Mouse (Mus musculus) embryonic facial prominence, embryonic 15.5 days (tissue): ENCODE measurements around the gene Usp43. TPM values are rescaled to one million over a fixed set of nuclear protein-coding genes. Genes with fewer than 3 reads are reported as not detected.

ENCODE experiments used
- ATAC-seq: fragments of 200-750 bp; cut with Nextera tagmentation; 2 replicates; pipeline ENCODE4 v1.8.0; 2017; ENCODE audit warnings: low read depth, moderate TSS enrichment; ENCODE audit not compliant: insufficient number of reproducible peaks, low FRiP score, low TSS enrichment
- H3K27ac ChIP-seq: fragments of 300-500 bp; sonication (generic); replicated peaks from 2 replicates; pipeline ENCODE4 v1.5.1; 2015; ENCODE audit warnings: mild to moderate bottlenecking, inconsistent platforms
- H3K27me3 ChIP-seq: fragments of 300-500 bp; sonication (generic); 2 replicates; pipeline ENCODE4 v1.6.1; 2015; ENCODE audit warnings: inconsistent platforms
- H3K36me3 ChIP-seq: fragments of 300-500 bp; sonication (generic); 2 replicates; pipeline ENCODE4 v1.6.1; 2015; ENCODE audit warnings: mild to moderate bottlenecking, inconsistent platforms
- H3K4me1 ChIP-seq: fragments of 300-500 bp; sonication (generic); 2 replicates; pipeline ENCODE4 v1.6.1; 2015; ENCODE audit warnings: inconsistent platforms
- H3K4me2 ChIP-seq: fragments of 300-500 bp; sonication (generic); replicated peaks from 2 replicates; pipeline ENCODE4 v1.6.1; 2015; ENCODE audit warnings: mild to moderate bottlenecking, inconsistent platforms
- H3K4me3 ChIP-seq: fragments of 300-500 bp; sonication (generic); replicated peaks from 2 replicates; pipeline ENCODE4 v1.5.1; 2015; ENCODE audit warnings: mild to moderate bottlenecking, inconsistent platforms
- H3K9ac ChIP-seq: fragments of 300-500 bp; sonication (generic); 2 replicates; pipeline ENCODE4 v1.6.1; 2015; ENCODE audit warnings: inconsistent platforms
- H3K9me3 ChIP-seq: fragments of 300-500 bp; sonication (generic); replicated peaks from 2 replicates; pipeline ENCODE4 v1.6.1; 2016; ENCODE audit warnings: inconsistent platforms
- WGBS: fragments of 180-500 bp; shearing (Covaris S2); methylation state at CpG from one replicate; pipeline ENCODE4 v1.1.7; 2015; 5-methylcytosine and 5-hydroxymethylcytosine counted together
- polyA plus RNA-seq: library from polyadenylated mRNA; unstranded; fragments of >200 nt; fragmentation: Nextera tagmentation; extraction: Ambion mirVana; gene quantifications from 2 replicates; pipeline ENCODE4 v1.2.1, GENCODE M21; 2015

Usp43 gene
- polyA plus RNA-seq, 1 experiment from 2014 or later = 3.6 TPM

DNA sequence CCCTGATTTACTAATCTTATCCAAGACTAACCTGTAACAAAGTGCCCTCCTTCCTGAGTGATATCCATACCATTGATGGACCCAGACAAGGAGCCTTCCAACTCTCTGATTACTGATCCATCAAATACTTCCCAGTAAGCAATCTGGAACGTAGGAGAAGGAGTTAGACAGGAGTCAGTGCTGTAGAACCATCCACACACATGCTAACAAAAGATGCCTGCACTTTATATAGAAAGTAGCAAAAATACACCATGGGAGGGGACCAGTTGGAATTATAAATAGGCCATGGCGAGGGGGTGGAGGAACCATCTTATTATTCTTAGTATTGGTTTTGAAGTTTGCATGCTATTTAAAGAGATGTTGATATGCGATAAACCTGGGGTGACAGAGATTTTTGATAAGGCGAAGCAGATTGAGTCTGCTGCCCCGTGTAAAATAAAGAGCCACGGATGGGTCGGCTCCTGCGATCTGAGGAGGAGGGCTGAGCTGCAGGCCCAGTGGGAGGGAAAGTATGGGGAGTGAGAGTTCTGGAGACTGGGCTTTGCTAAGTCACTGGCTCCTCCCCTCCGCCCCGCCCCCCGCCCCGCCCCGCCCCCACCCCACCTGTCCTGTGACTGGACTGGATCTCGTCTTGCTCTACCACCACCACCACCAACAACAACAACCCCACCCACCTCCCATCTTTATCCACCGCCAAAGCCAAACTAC is 4.5 kb upstream of the Usp43 start:
- no peak for ATAC-seq
- H3K27me3 ChIP-seq = peaks cover 6% of the 10 kb centered on the region
- H3K9me3 ChIP-seq = no peaks in the 10 kb centered on the region
- H3K4me1 ChIP-seq = peaks cover 14% of the 10 kb centered on the region
- WGBS = 14% methylated on average over 15 of the region's 15 CpGs
- H3K27ac ChIP-seq = no peak overlapping the region
- H3K4me2 ChIP-seq = no peak overlapping the region
- H3K36me3 ChIP-seq = no peaks in the 10 kb centered on the region
- no peak overlapping the region for H3K9ac ChIP-seq
- H3K4me3 ChIP-seq = no peak overlapping the region

DNA sequence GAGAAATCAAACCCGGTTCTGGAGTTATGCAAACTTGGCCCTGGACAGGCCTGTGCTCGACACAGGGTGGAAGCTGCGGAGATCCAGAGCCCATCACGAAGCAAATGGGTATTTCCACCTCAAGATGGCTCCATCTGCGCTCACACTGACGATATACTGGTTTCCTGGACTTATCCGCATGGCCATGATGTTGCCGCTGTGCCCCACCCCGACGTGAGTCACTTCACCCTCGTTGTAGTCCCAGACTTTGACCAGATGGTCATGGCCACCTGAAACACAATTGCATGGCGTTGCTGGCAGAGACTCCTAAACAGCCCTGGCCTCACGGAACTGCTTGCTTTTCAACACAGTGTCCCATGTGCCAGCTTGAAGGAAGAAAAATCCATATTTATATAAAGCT is 3.0 kb upstream of the Usp43 start:
- no peak overlapping the region for H3K9ac ChIP-seq
- 85% methylated on average over 13 of the region's 13 CpGs for WGBS
- ATAC-seq = no peak
- peaks cover 20% of the 10 kb centered on the region for H3K27me3 ChIP-seq
- H3K27ac ChIP-seq = no peak overlapping the region
- no peak overlapping the region for H3K4me2 ChIP-seq
- H3K9me3 ChIP-seq = no peaks in the 10 kb centered on the region
- H3K36me3 ChIP-seq = no peaks in the 10 kb centered on the region
- peaks cover 19% of the 10 kb centered on the region for H3K4me1 ChIP-seq
- no peak overlapping the region for H3K4me3 ChIP-seq

DNA sequence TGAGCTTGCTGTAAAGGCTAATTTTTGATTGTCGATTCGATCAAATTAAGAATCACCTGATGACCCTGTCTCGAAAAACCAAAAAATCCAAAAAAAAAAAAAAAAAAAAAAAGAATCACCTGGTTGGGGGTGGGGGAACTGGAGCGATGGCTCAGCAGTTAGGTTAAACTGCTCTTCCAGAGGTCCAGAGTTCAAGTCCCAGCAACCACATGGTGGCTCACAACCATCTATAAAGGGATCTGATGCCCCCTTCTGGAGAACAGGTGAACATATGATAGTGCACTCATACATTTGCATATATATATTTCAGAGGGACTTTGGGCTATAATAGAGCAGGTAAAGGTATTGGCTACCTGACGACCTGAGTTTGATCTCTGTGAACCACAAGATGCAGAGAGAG is 1.8 kb upstream of the Usp43 start:
- Histone ChIP-seq H3K4me1 (peaks cover 19% of the 10 kb centered on the region), H3K4me3 (no peak overlapping the region), H3K27me3 (peaks cover 21% of the 10 kb centered on the region), H3K9me3 (no peaks in the 10 kb centered on the region), H3K27ac (no peak overlapping the region), H3K4me2 (no peak overlapping the region), H3K36me3 (no peaks in the 10 kb centered on the region), H3K9ac (no peak overlapping the region)
- 86% methylated on average over 5 of the region's 5 CpGs for WGBS
- no peak for ATAC-seq

DNA sequence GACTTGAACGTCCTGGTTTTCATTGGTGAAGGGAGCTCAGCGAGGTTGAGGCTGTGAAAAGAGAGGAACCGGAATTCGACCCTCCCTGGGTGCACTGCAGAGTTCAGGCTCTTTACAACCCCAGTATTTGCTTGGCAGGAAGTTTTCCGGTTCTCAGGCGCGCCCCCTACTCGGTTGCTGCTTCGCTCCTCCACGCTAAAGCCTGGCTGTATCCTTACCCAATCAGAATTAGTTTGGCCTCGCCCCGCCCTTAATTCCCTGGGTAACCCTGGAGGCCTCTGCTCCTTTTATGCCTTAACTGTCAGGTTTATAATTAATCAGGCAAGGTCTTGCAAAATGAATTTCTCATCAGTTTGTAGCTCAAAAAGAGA is 787 bp upstream of the Usp43 start:
- H3K27ac ChIP-seq = peak overlapping the region; percentile 78
- WGBS = under 1% methylated on average over 12 of the region's 12 CpGs

DNA sequence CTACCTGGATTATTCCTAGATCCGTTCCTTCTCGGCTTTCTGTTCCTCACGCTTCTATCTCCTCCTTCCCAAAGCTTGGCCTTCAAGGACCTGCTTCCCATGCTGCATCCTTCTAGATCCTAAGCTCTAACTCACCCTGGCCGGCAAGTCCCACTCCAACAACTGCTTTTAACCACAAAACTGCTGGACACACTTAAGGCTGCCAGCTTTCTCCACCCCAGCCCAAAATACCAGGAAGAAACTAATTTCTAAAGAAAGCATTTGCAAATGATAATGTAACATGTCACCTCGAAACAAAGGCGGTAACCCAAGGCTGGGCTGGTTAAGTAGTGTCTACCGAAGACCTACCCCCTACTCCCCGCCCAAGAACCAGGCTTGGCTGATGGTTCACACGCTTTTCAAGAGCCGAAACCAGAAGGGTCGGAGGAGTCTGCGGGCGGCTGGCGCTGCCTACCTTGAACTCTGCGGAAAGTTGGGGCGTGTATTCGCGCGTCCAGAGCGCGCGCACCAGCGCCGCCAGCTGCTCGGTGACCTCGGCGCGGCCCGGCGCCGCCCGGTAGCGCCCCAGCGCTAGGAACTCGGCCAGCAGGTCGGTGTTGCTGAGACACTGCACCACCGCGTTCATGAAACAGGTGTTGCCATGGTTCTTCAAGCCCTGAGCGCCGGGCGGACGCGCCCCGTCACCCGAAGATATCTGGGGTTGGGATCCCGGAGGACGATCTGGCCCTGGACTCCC is 694 bp downstream of the Usp43 start:
- 2% methylated on average over 47 of the region's 47 CpGs for WGBS
- peak overlapping the region; percentile 47 for H3K9ac ChIP-seq
- H3K4me1 ChIP-seq = peaks cover 19% of the 10 kb centered on the region
- no peaks in the 10 kb centered on the region for H3K36me3 ChIP-seq
- H3K4me3 ChIP-seq = peak overlapping the region; percentile 70
- no peaks in the 10 kb centered on the region for H3K9me3 ChIP-seq
- H3K27ac ChIP-seq = peak overlapping the region; percentile 58
- H3K4me2 ChIP-seq = peak overlapping the region; percentile 100
- H3K27me3 ChIP-seq = peaks cover 21% of the 10 kb centered on the region
- 0 out of 2 replicates have a peak, but pooled peaks have one; percentile 44 for ATAC-seq

More for the DNA sequence above, 787 bp upstream of the Usp43 start:
- peak; percentile 82 for ATAC-seq
- peak overlapping the region; percentile 70 for H3K4me3 ChIP-seq
- peaks cover 21% of the 10 kb centered on the region for H3K27me3 ChIP-seq
- H3K4me1 ChIP-seq = peaks cover 19% of the 10 kb centered on the region
- H3K9me3 ChIP-seq = no peaks in the 10 kb centered on the region
- H3K4me2 ChIP-seq = peak overlapping the region; percentile 100
- H3K36me3 ChIP-seq = no peaks in the 10 kb centered on the region
- no peak overlapping the region for H3K9ac ChIP-seq

DNA sequence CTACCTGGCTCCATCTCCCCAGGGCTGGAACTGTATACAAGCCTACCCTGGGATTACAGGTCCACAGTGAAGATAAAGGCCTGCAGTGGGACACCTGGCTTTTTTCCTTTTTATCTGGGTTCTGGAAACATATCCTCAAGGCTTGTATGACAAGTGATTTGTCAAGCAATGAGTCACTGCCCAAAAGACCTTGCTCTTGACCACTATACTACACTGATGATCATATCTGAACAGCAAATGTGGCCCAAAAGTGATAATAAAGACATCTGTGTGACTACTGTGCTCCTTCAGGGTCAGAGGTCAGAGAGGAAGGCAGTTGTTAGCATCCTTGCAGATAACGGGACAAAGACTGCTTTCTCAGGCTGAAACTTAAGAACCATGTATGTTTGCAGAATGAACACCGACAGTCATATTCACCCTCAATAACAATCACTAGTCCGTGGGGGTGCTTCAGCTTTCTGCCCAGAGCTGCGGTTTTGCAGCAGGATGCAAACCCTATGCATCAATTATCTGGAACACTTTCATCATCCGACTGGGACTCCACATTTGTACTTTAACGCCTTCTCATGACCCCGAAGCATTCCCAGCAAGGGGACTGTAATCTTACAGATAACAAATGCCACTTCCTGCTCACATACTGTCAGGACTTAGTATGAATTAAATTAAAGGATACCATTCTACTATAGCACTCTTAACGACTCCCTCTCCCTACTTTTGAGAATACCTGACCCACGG is 1.6 kb downstream of the Usp43 start:
- H3K4me2 ChIP-seq = no peak overlapping the region
- WGBS = 35% methylated on average over 9 of the region's 9 CpGs
- no peaks in the 10 kb centered on the region for H3K36me3 ChIP-seq
- no peak for ATAC-seq
- H3K27ac ChIP-seq = no peak overlapping the region
- no peaks in the 10 kb centered on the region for H3K9me3 ChIP-seq
- peaks cover 19% of the 10 kb centered on the region for H3K4me1 ChIP-seq
- H3K9ac ChIP-seq = no peak overlapping the region
- peak overlapping the region; percentile 70; the same call in 1 of the 2 replicates for H3K4me3 ChIP-seq
- H3K27me3 ChIP-seq = peaks cover 21% of the 10 kb centered on the region

DNA sequence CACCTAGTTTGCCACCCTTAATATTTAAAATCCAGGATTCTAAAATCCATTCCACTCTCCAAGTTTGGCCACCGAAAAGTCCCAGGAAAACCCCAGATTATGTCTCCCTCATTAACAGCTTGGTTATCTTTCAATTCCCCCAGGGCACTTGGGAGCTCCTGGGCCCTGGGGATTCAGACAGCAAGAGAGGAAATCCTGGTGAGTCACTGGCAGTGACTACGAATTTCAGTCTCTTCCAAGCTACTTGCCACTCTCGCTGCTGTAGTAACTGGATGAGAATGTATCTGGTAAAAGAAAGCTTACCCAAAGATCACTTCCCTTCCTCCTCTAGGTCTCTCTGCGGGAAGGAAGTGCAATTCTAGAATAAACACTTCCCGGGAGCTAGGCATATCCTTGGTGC is 2.4 kb downstream of the Usp43 start:
- Histone ChIP-seq H3K9ac (no peak overlapping the region), H3K27ac (no peak overlapping the region), H3K4me2 (no peak overlapping the region), H3K9me3 (no peaks in the 10 kb centered on the region), H3K36me3 (no peaks in the 10 kb centered on the region), H3K27me3 (peaks cover 21% of the 10 kb centered on the region), H3K4me1 (peaks cover 19% of the 10 kb centered on the region), H3K4me3 (no peak overlapping the region)
- no peak for ATAC-seq
- WGBS = 62% methylated on average over 5 of the region's 5 CpGs

DNA sequence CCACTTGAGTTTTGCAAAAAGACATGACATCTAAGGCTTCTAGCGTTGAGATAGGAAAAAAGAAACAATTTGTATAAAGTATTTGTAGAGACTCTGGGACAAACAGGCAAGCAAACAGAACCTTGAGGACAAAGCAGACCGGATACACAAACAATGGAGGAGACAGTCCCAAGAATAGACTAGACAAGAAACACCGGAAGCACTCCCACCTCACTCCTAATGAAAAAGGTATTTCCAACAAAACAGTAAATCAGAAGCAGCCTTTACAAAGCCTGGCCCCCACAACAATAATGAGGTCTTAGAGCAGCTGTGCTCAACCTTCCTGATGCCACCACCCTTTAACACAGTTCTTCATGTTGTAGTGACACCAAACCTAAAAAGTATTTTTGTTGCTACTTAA is 4.8 kb downstream of the Usp43 start:
- H3K27ac ChIP-seq = no peak overlapping the region
- H3K4me2 ChIP-seq = no peak overlapping the region
- WGBS = 78% methylated on average over 3 of the region's 3 CpGs
- H3K36me3 ChIP-seq = no peaks in the 10 kb centered on the region
- H3K9me3 ChIP-seq = no peaks in the 10 kb centered on the region
- peaks cover 10% of the 10 kb centered on the region for H3K4me1 ChIP-seq
- H3K4me3 ChIP-seq = no peak overlapping the region
- no peak overlapping the region for H3K9ac ChIP-seq
- H3K27me3 ChIP-seq = peaks cover 20% of the 10 kb centered on the region
- no peak for ATAC-seq

DNA sequence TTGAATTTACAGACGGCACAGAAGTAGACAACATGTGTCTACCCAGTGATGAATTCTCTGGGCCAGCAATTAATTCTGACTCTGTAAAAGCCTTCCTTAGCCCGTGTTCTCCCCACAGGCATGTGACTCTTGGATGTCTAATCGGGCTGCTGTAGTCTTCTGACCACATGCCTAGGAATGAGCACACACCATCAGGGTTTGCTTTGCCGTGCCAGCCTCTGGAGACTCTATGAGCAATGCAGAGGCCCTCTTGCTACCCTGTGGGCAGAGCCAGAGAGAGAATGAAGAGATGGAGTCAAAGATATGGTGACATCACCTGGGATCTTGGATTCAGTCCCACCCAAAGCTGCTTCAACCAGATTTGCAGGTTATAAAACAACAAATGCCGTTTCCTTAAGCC is 10.9 kb downstream of the Usp43 start:
- Histone ChIP-seq H3K4me1 (no peaks in the 10 kb centered on the region), H3K9me3 (no peaks in the 10 kb centered on the region), H3K4me2 (no peak overlapping the region), H3K9ac (no peak overlapping the region), H3K27me3 (no peaks in the 10 kb centered on the region), H3K4me3 (no peak overlapping the region), H3K36me3 (no peaks in the 10 kb centered on the region), H3K27ac (no peak overlapping the region)
- 58% methylated on average over 5 of the region's 5 CpGs for WGBS
- ATAC-seq = no peak

DNA sequence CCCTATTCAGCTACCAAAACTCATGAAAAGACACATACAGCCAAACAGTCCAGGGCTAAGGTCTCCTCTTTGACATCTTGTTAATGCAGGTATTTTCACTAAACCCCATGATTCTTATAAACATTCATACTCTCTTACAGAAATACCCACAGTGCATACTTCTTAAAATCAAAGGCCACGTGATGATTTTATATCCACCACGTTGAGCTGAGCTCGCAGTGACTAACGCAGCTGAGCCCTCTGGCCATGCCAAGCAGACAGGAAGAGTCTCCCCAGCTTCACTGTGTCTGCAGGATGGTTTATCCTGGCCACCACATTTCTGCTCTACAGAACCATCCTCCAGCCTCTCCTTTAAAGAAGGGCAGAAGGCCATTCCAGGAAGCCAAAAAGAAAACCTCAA is 18.2 kb downstream of the Usp43 start:
- H3K27me3 ChIP-seq = no peaks in the 10 kb centered on the region
- no peak overlapping the region for H3K27ac ChIP-seq
- H3K4me1 ChIP-seq = no peaks in the 10 kb centered on the region
- no peak overlapping the region for H3K4me3 ChIP-seq
- H3K9me3 ChIP-seq = no peaks in the 10 kb centered on the region
- no peaks in the 10 kb centered on the region for H3K36me3 ChIP-seq
- no peak overlapping the region for H3K4me2 ChIP-seq
- 75% methylated on average over 4 of the region's 4 CpGs for WGBS
- ATAC-seq = no peak
- no peak overlapping the region for H3K9ac ChIP-seq

DNA sequence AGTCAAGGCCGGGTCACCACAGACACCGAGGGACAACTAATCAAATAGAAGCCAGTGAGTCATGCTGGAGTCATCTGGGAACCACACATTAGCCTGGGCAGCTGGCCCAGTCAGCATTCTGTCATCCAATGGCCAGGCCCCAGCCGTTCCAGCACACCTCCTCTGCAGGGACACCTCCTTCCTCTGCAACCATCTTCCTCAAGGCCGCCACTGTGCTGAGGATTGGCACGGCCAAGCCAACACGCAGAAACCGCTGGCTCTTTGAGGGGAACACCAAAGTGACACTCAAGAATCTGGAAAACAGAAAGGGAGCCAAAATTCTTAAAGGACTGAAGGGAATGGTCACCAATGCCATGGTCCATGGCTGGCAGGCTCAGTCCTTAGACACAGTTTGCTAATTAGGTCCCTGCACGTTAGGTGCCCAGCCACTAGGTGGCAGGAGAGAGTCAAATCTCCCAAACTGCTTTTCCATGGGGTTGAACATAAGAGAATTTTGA is 24.8 kb downstream of the Usp43 start:
- H3K27ac ChIP-seq = no peak overlapping the region
- WGBS = 55% methylated on average over 8 of the region's 8 CpGs
- H3K4me2 ChIP-seq = no peak overlapping the region
- no peak overlapping the region for H3K4me3 ChIP-seq
- ATAC-seq = no peak
- no peak overlapping the region for H3K9ac ChIP-seq
- no peaks in the 10 kb centered on the region for H3K36me3 ChIP-seq
- no peaks in the 10 kb centered on the region for H3K4me1 ChIP-seq
- H3K27me3 ChIP-seq = no peaks in the 10 kb centered on the region
- H3K9me3 ChIP-seq = no peaks in the 10 kb centered on the region
